ENCODE assay signal across 50 mouse cellular contexts in genomic region chr8:105014391-105014790, GRCm38 (mm10). TPM values are rescaled to one million over a fixed set of nuclear protein-coding genes. Genes with fewer than 3 reads are reported as not detected.
"Had no signal": no experiment of that assay in that cellular context is flagged by ENCODE, and none has a peak within 500 bp of the region (broad histone marks: within the 10 kb centered on the region; RNA-seq: fewer than 3 reads in every experiment).

No protein-coding gene starts in this region.

- H3K27ac ChIP-seq: heart, embryonic 13.5 days; heart, embryonic 15.5 days; hindbrain, embryonic 10.5 days; hindbrain, embryonic 12.5 days; hindbrain, embryonic 13.5 days; hindbrain, embryonic 14.5 days; hindbrain, embryonic 15.5 days; hindbrain, postnatal 0 days; intestine, embryonic 15.5 days; kidney, embryonic 15.5 days; kidney, postnatal 0 days; layer of hippocampus, adult 2 months; left cerebral cortex, adult 2 months had no signal

- H3K4me2 ChIP-seq: heart, embryonic 12.5 days; heart, embryonic 13.5 days; heart, embryonic 15.5 days; hindbrain, embryonic 12.5 days; hindbrain, embryonic 13.5 days; hindbrain, embryonic 14.5 days; hindbrain, embryonic 15.5 days; intestine, embryonic 15.5 days; kidney, embryonic 15.5 days had no signal

- H3K4me3 ChIP-seq: heart, embryonic 12.5 days; heart, embryonic 13.5 days; heart, embryonic 15.5 days; hindbrain, embryonic 10.5 days; hindbrain, embryonic 12.5 days; hindbrain, embryonic 13.5 days; hindbrain, embryonic 15.5 days; intestine, embryonic 15.5 days; kidney, embryonic 15.5 days; layer of hippocampus, adult 2 months; left cerebral cortex, adult 2 months had no signal

- H3K27me3 ChIP-seq: heart, embryonic 12.5 days; heart, embryonic 13.5 days; heart, embryonic 15.5 days; hindbrain, embryonic 12.5 days; hindbrain, embryonic 13.5 days; hindbrain, embryonic 15.5 days; intestine, embryonic 15.5 days; kidney, embryonic 15.5 days had no signal

- DNase-seq: heart, postnatal 10 days; heart, postnatal 14 days; heart, postnatal 4 days; kidney, adult 11 months; kidney, adult 18-20 months; kidney, adult 2 months; kidney, adult 8-10 months; kidney, adult 9 months; kidney, postnatal 10 days; kidney, postnatal 14 days; kidney, postnatal 25 days; kidney, postnatal 36 days; kidney, postnatal 4 days; layer of hippocampus, adult 9-11 months; layer of hippocampus, postnatal 36 days had no signal

- H3K36me3 ChIP-seq: heart, embryonic 12.5 days; heart, embryonic 13.5 days; heart, embryonic 15.5 days; hindbrain, embryonic 10.5 days; hindbrain, embryonic 12.5 days; hindbrain, embryonic 13.5 days; hindbrain, embryonic 15.5 days; intestine, embryonic 15.5 days; kidney, embryonic 15.5 days had no signal

- ATAC-seq: hindbrain, embryonic 16.5 days; hindbrain, postnatal 0 days; inflammation-experienced regulatory T-cells, adult 6 months; intestine, embryonic 15.5 days; intestine, embryonic 16.5 days; intestine, postnatal 0 days had no signal

- H3K9ac ChIP-seq: heart, embryonic 12.5 days; heart, embryonic 13.5 days; heart, embryonic 15.5 days; hindbrain, embryonic 12.5 days; hindbrain, embryonic 13.5 days; hindbrain, embryonic 14.5 days; hindbrain, embryonic 15.5 days; intestine, embryonic 15.5 days; kidney, embryonic 15.5 days had no signal

- H3K9me3 ChIP-seq: heart, embryonic 15.5 days; hindbrain, embryonic 12.5 days; hindbrain, embryonic 15.5 days; intestine, embryonic 15.5 days; kidney, embryonic 15.5 days had no signal

- H3K4me1 ChIP-seq: heart, embryonic 12.5 days; heart, embryonic 13.5 days; heart, embryonic 15.5 days; hindbrain, embryonic 10.5 days; hindbrain, embryonic 12.5 days; hindbrain, embryonic 13.5 days; hindbrain, embryonic 15.5 days; intestine, embryonic 15.5 days; kidney, embryonic 15.5 days had no signal

RNA-seq across cellular contexts. Expression of gene Ces2h, which starts 13.7 kb away (rescaled TPM):
- total RNA-seq: heart, postnatal 10 days; heart, postnatal 14 days; heart, postnatal 25 days; heart, postnatal 4 days; hematopoietic stem cell, adult 5-6 weeks; hindbrain, postnatal 0 days; layer of hippocampus, adult 18-20 months; layer of hippocampus, adult 2 months; layer of hippocampus, adult 8-10 months; layer of hippocampus, postnatal 10 days; layer of hippocampus, postnatal 14 days; layer of hippocampus, postnatal 25 days; layer of hippocampus, postnatal 36 days; left cerebral cortex, adult 18-20 months; left cerebral cortex, adult 2 months; left cerebral cortex, adult 8-10 months had no signal
- polyA plus RNA-seq: heart, embryonic 12.5 days; heart, embryonic 13.5 days; heart, embryonic 14.5 days; heart, embryonic 15.5 days; heart, embryonic 16.5 days; heart, postnatal 0 days; hindbrain, embryonic 10.5 days; hindbrain, embryonic 11.5 days; hindbrain, embryonic 12.5 days; hindbrain, embryonic 13.5 days; hindbrain, embryonic 14.5 days; hindbrain, embryonic 15.5 days; hindbrain, embryonic 16.5 days; hindbrain, postnatal 0 days; inflammation-experienced regulatory T-cells, adult 6 months; intestine, embryonic 14.5 days; intestine, embryonic 15.5 days; intestine, postnatal 0 days; kidney, embryonic 14.5 days; kidney, embryonic 15.5 days; kidney, embryonic 16.5 days; kidney, postnatal 0 days had no signal

RNA-seq across cellular contexts. Expression of gene Ces3a, which starts 34.0 kb away (rescaled TPM):
- total RNA-seq: heart, postnatal 10 days; heart, postnatal 14 days; heart, postnatal 25 days; heart, postnatal 4 days; hematopoietic stem cell, adult 5-6 weeks; hindbrain, postnatal 0 days; layer of hippocampus, adult 18-20 months; layer of hippocampus, adult 2 months; layer of hippocampus, adult 8-10 months; layer of hippocampus, postnatal 10 days; layer of hippocampus, postnatal 14 days; layer of hippocampus, postnatal 25 days; layer of hippocampus, postnatal 36 days; left cerebral cortex, adult 18-20 months; left cerebral cortex, adult 2 months; left cerebral cortex, adult 8-10 months had no signal
- polyA plus RNA-seq: heart, embryonic 12.5 days; heart, embryonic 13.5 days; heart, embryonic 14.5 days; heart, embryonic 15.5 days; heart, embryonic 16.5 days; heart, postnatal 0 days; hindbrain, embryonic 10.5 days; hindbrain, embryonic 11.5 days; hindbrain, embryonic 12.5 days; hindbrain, embryonic 13.5 days; hindbrain, embryonic 14.5 days; hindbrain, embryonic 15.5 days; hindbrain, embryonic 16.5 days; hindbrain, postnatal 0 days; inflammation-experienced regulatory T-cells, adult 6 months; intestine, embryonic 14.5 days; intestine, embryonic 15.5 days; intestine, embryonic 16.5 days; intestine, postnatal 0 days; kidney, embryonic 14.5 days; kidney, embryonic 15.5 days; kidney, embryonic 16.5 days; kidney, postnatal 0 days; large intestine, adult 2 months had no signal

RNA-seq across cellular contexts. Expression of gene Ces2g, which starts 52.9 kb away (rescaled TPM):
- total RNA-seq: layer of hippocampus, postnatal 36 days had no signal
- polyA plus RNA-seq: hindbrain, embryonic 10.5 days; hindbrain, embryonic 11.5 days; hindbrain, embryonic 12.5 days; hindbrain, embryonic 13.5 days; hindbrain, embryonic 14.5 days; hindbrain, embryonic 15.5 days; kidney, embryonic 14.5 days had no signal
